Mouse (Mus musculus) bone marrow, adult 2 months (tissue): ENCODE measurements around the gene Usp46.

Source experiments
- CTCF ChIP-seq: fragments of 200-500 bp; IDR thresholded peaks from 2 replicates; pipeline ENCODE4 v1.5.1; 2011; ENCODE audit warnings: low read length, control low read depth; ENCODE audit not compliant: control insufficient read depth, insufficient read depth
- POLR2A ChIP-seq: fragments of 200-500 bp; IDR thresholded peaks from 2 replicates; pipeline ENCODE4 v1.6.1; 2011; ENCODE audit warnings: low read depth, mild to moderate bottlenecking, control low read depth, low read length, borderline replicate concordance; ENCODE audit not compliant: control insufficient read depth

GRCm38 (mm10) chr5:73951649-73952000 lies 116.6 kb downstream of the Usp46 start:
- TF ChIP-seq CTCF (no peak), POLR2A (no peak)
